Mouse (Mus musculus): ENCODE results near the gene Tgfbr1.

- no peak for TF ChIP-seq GATA1 (IDR thresholded peaks at IDR 0.05; ENCODE audit: borderline replicate concordance, low read length)
- no peak for TF ChIP-seq FLI1 (IDR thresholded peaks at IDR 0.05; ENCODE audit: low read length)
These were observed 85.9 kb downstream of the Tgfbr1 start for GRCm38 (mm10) chr4:47438956-47439355.
